In genomic region chr5:123010806-123011205, GRCm38 (mm10) we compare ENCODE assay signal across 1 mouse cellular context.
TF ChIP-seq lines count a peak whose summit lies in the region.

No protein-coding gene starts in this region.

TF ChIP-seq in MEL, 35 proteins besides CTCF, POLR2A, EP300 and RAD21:
- TF ChIP-seq SMC3 (IDR thresholded peaks at IDR 0.05; ENCODE audit: low read depth, low read length), result peak; percentile 22; the same call in 1 of the 2 replicates
- TF ChIP-seq TAL1 (IDR thresholded peaks at IDR 0.05; ENCODE audit: low read length), result no peak
- no peak for TF ChIP-seq BHLHE40 (IDR thresholded peaks at IDR 0.05; ENCODE audit: borderline replicate concordance, low read depth, low read length)
- no peak for TF ChIP-seq MYB (IDR thresholded peaks at IDR 0.05; ENCODE audit: low read depth, low read length)
TF ChIP-seq in MEL: peak in this region for 1.
